Mouse (Mus musculus) G1E (cell line): ENCODE data around the gene Cldn16. TPM values are rescaled to one million over a fixed set of nuclear protein-coding genes. Genes with fewer than 3 reads are reported as not detected.

Experiments
- ATAC-seq: 2 replicates; pipeline ENCODE4 v1.8.0; 2016; ENCODE audit warnings: mild to moderate bottlenecking; ENCODE audit not compliant: insufficient number of reproducible peaks, poor library complexity, low FRiP score, severe bottlenecking; ENCODE audit errors: extremely low read depth
- DNase-seq: peaks from one replicate; pipeline ENCODE4 v3.0.0; 2012; ENCODE audit warnings: low spot score
- H3K27me3 ChIP-seq: 2 replicates; pipeline ENCODE4 v1.6.1; 2012; ENCODE audit warnings: mild to moderate bottlenecking, low read length, inconsistent platforms; ENCODE audit not compliant: insufficient read depth
- H3K36me3 ChIP-seq: replicated peaks from 2 replicates; pipeline ENCODE3; 2012; ENCODE audit warnings: mild to moderate bottlenecking, inconsistent platforms
- H3K4me1 ChIP-seq: 2 replicates; pipeline ENCODE4 v1.6.1; 2012; ENCODE audit warnings: low read depth, low read length, inconsistent platforms, mixed read lengths; ENCODE audit not compliant: insufficient read depth
- H3K4me3 ChIP-seq: 2 replicates; pipeline ENCODE4 v1.5.1; 2012; ENCODE audit warnings: low read depth, mild to moderate bottlenecking, inconsistent platforms, low read length, moderate library complexity, mixed read lengths
- H3K9me3 ChIP-seq: replicated peaks from 2 replicates; pipeline ENCODE4 v1.6.1; 2012; ENCODE audit warnings: inconsistent platforms
- CTCF ChIP-seq: IDR thresholded peaks from 2 replicates; pipeline ENCODE4 v1.5.1; 2012; ENCODE audit warnings: low read depth, low read length, inconsistent platforms, mixed read lengths
- GATA1 ChIP-seq: IDR thresholded peaks from 2 replicates; pipeline ENCODE4 v1.6.1; 2012; ENCODE audit warnings: borderline replicate concordance, low read length, inconsistent platforms, mixed read lengths
- GATA2 ChIP-seq: IDR thresholded peaks from 2 replicates; pipeline ENCODE4 v1.6.1; 2012; ENCODE audit warnings: low read depth, low read length, inconsistent platforms, borderline replicate concordance
- POLR2AphosphoS5 ChIP-seq: IDR thresholded peaks from 2 replicates; pipeline ENCODE4 v1.6.1; 2012; ENCODE audit warnings: low read depth, low read length, inconsistent platforms; ENCODE audit not compliant: insufficient replicate concordance
- TAL1 ChIP-seq: conservative IDR thresholded peaks from 2 replicates; pipeline ENCODE4 v1.6.1; 2012; ENCODE audit warnings: low read depth, low read length, inconsistent platforms, mixed read lengths
- polyA plus RNA-seq: library from polyadenylated mRNA; stranded (reverse); fragments of >175 nt; gene quantifications from 2 replicates; pipeline ENCODE4 v1.2.3, GENCODE M21; 2012
- total RNA-seq, 2 experiments: library from RNA; stranded (forward) in 1 of 2; stranded (reverse) in 1 of 2; fragments of 200-1000 nt in 1 of 2; fragments of >200 nt in 1 of 2; fragmentation: Nextera tagmentation in 1 of 2; gene quantifications; 2 replicates each; pipeline ENCODE4 v1.2.3; 2014 to 2017

Cldn16 gene
- total and polyA plus RNA-seq, 3 experiments: not detected

GRCm38 (mm10) chr16:26527931-26528666, 65.2 kb downstream of the Cldn16 start:
- Histone ChIP-seq H3K36me3 (no peaks in the 10 kb centered on the region), H3K27me3 (no peaks in the 10 kb centered on the region), H3K4me3 (no peak overlapping the region), H3K4me1 (no peaks in the 10 kb centered on the region), H3K9me3 (no peaks in the 10 kb centered on the region)
- no peak for TF ChIP-seq POLR2AphosphoS5
- TF ChIP-seq TAL1: no peak
- TF ChIP-seq GATA2: no peak
- TF ChIP-seq CTCF: no peak
- no peak for TF ChIP-seq GATA1
- ATAC-seq (no peak), DNase-seq (no peak)

- no peaks in the 10 kb centered on the region for H3K4me1 ChIP-seq
Measured at GRCm38 (mm10) chr16:26530451-26530850, 67.5 kb downstream of the Cldn16 start.

GRCm38 (mm10) chr16:26532287-26532686, 69.4 kb downstream of the Cldn16 start:
- ATAC-seq: no peak
- H3K4me3 ChIP-seq: no peak overlapping the region
- H3K9me3 ChIP-seq: no peaks in the 10 kb centered on the region
- no peaks in the 10 kb centered on the region for H3K4me1 ChIP-seq
- TF ChIP-seq TAL1 (no peak), GATA1 (no peak), GATA2 (no peak), POLR2AphosphoS5 (no peak), CTCF (no peak)
- no peak for DNase-seq
- no peaks in the 10 kb centered on the region for H3K27me3 ChIP-seq
- no peaks in the 10 kb centered on the region for H3K36me3 ChIP-seq

More at GRCm38 (mm10) chr16:26530451-26530850, 67.5 kb downstream of the Cldn16 start:
- Histone ChIP-seq H3K27me3 (no peaks in the 10 kb centered on the region), H3K9me3 (no peaks in the 10 kb centered on the region), H3K36me3 (no peaks in the 10 kb centered on the region), H3K4me3 (no peak overlapping the region)
- ATAC-seq: no peak
- no peak for TF ChIP-seq CTCF
- no peak for TF ChIP-seq GATA2
- TF ChIP-seq GATA1: no peak
- no peak for TF ChIP-seq POLR2AphosphoS5
- TF ChIP-seq TAL1: no peak
- no peak for DNase-seq

Other genes starting within 250 kb of the Cldn16 start
- not detected in 2 replicates for gene Cldn1, start 91.3 kb upstream of the Cldn16 start, total RNA-seq (2014; fragmentation: Nextera tagmentation)
- 0.06 and 0.11 TPM in 2 replicates for gene Cldn1, start 91.3 kb upstream of the Cldn16 start, total RNA-seq (2017)
- not detected in 2 replicates for gene Cldn1, start 91.3 kb upstream of the Cldn16 start, polyA plus RNA-seq
- gene Tmem207, start 63.6 kb downstream of the Cldn16 start, total RNA-seq (2014; fragmentation: Nextera tagmentation): not detected in 2 replicates
- 0.06 and 0.16 TPM in 2 replicates for gene Tmem207, start 63.6 kb downstream of the Cldn16 start, total RNA-seq (2017)
- not detected in 2 replicates for gene Tmem207, start 63.6 kb downstream of the Cldn16 start, polyA plus RNA-seq
- gene Il1rap, start 118.6 kb downstream of the Cldn16 start, total RNA-seq (2014; fragmentation: Nextera tagmentation): 8.1 and 13.0 TPM in 2 replicates
- 6.0 and 6.4 TPM in 2 replicates for gene Il1rap, start 118.6 kb downstream of the Cldn16 start, total RNA-seq (2017)
- 0.43 and 0.44 TPM in 2 replicates for gene Il1rap, start 118.6 kb downstream of the Cldn16 start, polyA plus RNA-seq